Mouse (Mus musculus): Measurements from ENCODE around the gene Med16.

Med16 gene

GRCm38 (mm10) chr10:79861230-79862048, 47.3 kb downstream of the Med16 start:
- in situ Hi-C loops (cut with MboI, MseI) = no loop called here

- in situ Hi-C loops (cut with MboI, MseI) = no loop called here
Observed at GRCm38 (mm10) chr10:79860079-79860911, 48.4 kb downstream of the Med16 start.

- in situ Hi-C loops (cut with MboI, MseI) = no loop called here
Observed at GRCm38 (mm10) chr10:79859116-79859515, 49.6 kb downstream of the Med16 start.

GRCm38 (mm10) chr10:79858416-79859074, 50.2 kb downstream of the Med16 start:
- in situ Hi-C loops (cut with MboI, MseI) = no loop called here

- in situ Hi-C loops (cut with MboI, MseI) = no loop called here
Observed at GRCm38 (mm10) chr10:79857894-79858293, 50.8 kb downstream of the Med16 start.

- in situ Hi-C loops (cut with MboI, MseI) = no loop called here
Observed at GRCm38 (mm10) chr10:79857452-79857811, 51.3 kb downstream of the Med16 start.

GRCm38 (mm10) chr10:79856704-79857451, 51.8 kb downstream of the Med16 start:
- in situ Hi-C loops (cut with MboI, MseI) = no loop called here

GRCm38 (mm10) chr10:79856280-79856679, 52.4 kb downstream of the Med16 start:
- in situ Hi-C loops (cut with MboI, MseI) = no loop called here

GRCm38 (mm10) chr10:79855558-79856184, 53.1 kb downstream of the Med16 start:
- in situ Hi-C loops (cut with MboI, MseI) = no loop called here

- in situ Hi-C loops (cut with MboI, MseI) = no loop called here
Observed at GRCm38 (mm10) chr10:79854801-79855541, 53.8 kb downstream of the Med16 start.

GRCm38 (mm10) chr10:79853860-79854795, 54.6 kb downstream of the Med16 start, which contains the start of gene Ptbp1:
Gene Ptbp1, plus strand, starts transcription at chr10:79854427.
- in situ Hi-C loops (cut with MboI, MseI) = no loop called here

GRCm38 (mm10) chr10:79853392-79853791, 55.3 kb downstream of the Med16 start:
- in situ Hi-C loops (cut with MboI, MseI) = no loop called here

GRCm38 (mm10) chr10:79852827-79853226, 55.9 kb downstream of the Med16 start:
- in situ Hi-C loops (cut with MboI, MseI) = no loop called here

GRCm38 (mm10) chr10:79852107-79852789, 56.5 kb downstream of the Med16 start:
- in situ Hi-C loops (cut with MboI, MseI) = no loop called here

GRCm38 (mm10) chr10:79851653-79852052, 57.1 kb downstream of the Med16 start:
- in situ Hi-C loops (cut with MboI, MseI) = no loop called here

- in situ Hi-C loops (cut with MboI, MseI) = no loop called here
Observed at GRCm38 (mm10) chr10:79849941-79850628, 58.6 kb downstream of the Med16 start.

- in situ Hi-C loops (cut with MboI, MseI) = no loop called here
Observed at GRCm38 (mm10) chr10:79846553-79846952, 62.2 kb downstream of the Med16 start.

Data from T-helper 2 cell (primary cell).